Mouse (Mus musculus) layer of hippocampus, adult 8-10 months (tissue): Measurements from ENCODE around the gene Slc34a3. TPM values are rescaled to one million over a fixed set of nuclear protein-coding genes. Genes with fewer than 3 reads are reported as not detected.
"Not testable (repeated sequence)": the region's sequence is repeated elsewhere in the genome, so short reads cannot be mapped to it uniquely, and the experiment has no call there.

Source experiments
- DNase-seq, 2 experiments: peaks; one replicate each; pipeline ENCODE4 v3.0.0; 2022; ENCODE audit warnings: low spot score in 2 of 2
- total RNA-seq, 4 experiments: library from RNA; stranded (reverse); gene quantifications; 2 replicates each; pipeline ENCODE4 v1.2.4; 2022

Slc34a3 gene
- total RNA-seq, result not detected

- no peak for DNase-seq
Observed at GRCm38 (mm10) chr2:25234050-25234449, at the start of gene Slc34a3. TSS of gene Slc34a3 (minus strand) at chr2:25234364.

- DNase-seq, result peak in 1 of 2 experiments; percentile 87
Observed at GRCm38 (mm10) chr2:25278928-25279882, 45.0 kb upstream of the Slc34a3 start.

GRCm38 (mm10) chr2:25273010-25273409, 38.8 kb upstream of the Slc34a3 start:
- no peak for DNase-seq

GRCm38 (mm10) chr2:25272515-25272914, 38.4 kb upstream of the Slc34a3 start:
- no peak for DNase-seq

- DNase-seq, result peak; percentile 95 to 97
Observed at GRCm38 (mm10) chr2:25271827-25272511, 37.8 kb upstream of the Slc34a3 start, which contains the start of the genes Ssna1 and Anapc2. TSS of gene Ssna1 (minus strand) at chr2:25272438. TSS of gene Anapc2 (plus strand) at chr2:25272478.

GRCm38 (mm10) chr2:25267746-25268309, 33.7 kb upstream of the Slc34a3 start:
- no peak for DNase-seq

GRCm38 (mm10) chr2:25267241-25267640, 33.1 kb upstream of the Slc34a3 start:
- DNase-seq, result no peak

GRCm38 (mm10) chr2:25266720-25267119, 32.6 kb upstream of the Slc34a3 start:
- DNase-seq, result peak; percentile 79 to 85

- peak in 1 of 2 experiments; percentile 53 for DNase-seq
Observed at GRCm38 (mm10) chr2:25265897-25266656, 31.9 kb upstream of the Slc34a3 start.

- DNase-seq, result no peak
Observed at GRCm38 (mm10) chr2:25264851-25265250, 30.7 kb upstream of the Slc34a3 start.

GRCm38 (mm10) chr2:25264286-25264660, 30.1 kb upstream of the Slc34a3 start:
- DNase-seq, result no peak

GRCm38 (mm10) chr2:25263623-25264285, 29.6 kb upstream of the Slc34a3 start:
- DNase-seq, result no peak

- no peak for DNase-seq
Observed at GRCm38 (mm10) chr2:25262795-25263622, 28.8 kb upstream of the Slc34a3 start.

GRCm38 (mm10) chr2:25262291-25262767, 28.2 kb upstream of the Slc34a3 start, which contains the start of gene Tprn:
TSS of gene Tprn (plus strand) at chr2:25262618.
- peak; percentile 94 to 97 for DNase-seq

- peak in 1 of 2 experiments; percentile 47 for DNase-seq
Observed at GRCm38 (mm10) chr2:25261870-25262269, 27.7 kb upstream of the Slc34a3 start.

GRCm38 (mm10) chr2:25258887-25259286, 24.7 kb upstream of the Slc34a3 start:
- no peak for DNase-seq

GRCm38 (mm10) chr2:25257250-25257649, 23.1 kb upstream of the Slc34a3 start:
- not testable (repeated sequence) for DNase-seq

GRCm38 (mm10) chr2:25256443-25257109, 22.4 kb upstream of the Slc34a3 start:
- DNase-seq, result not testable (repeated sequence)

- DNase-seq, result peak in 1 of 2 experiments; percentile 78
Observed at GRCm38 (mm10) chr2:25255284-25255779, 21.2 kb upstream of the Slc34a3 start, which contains the start of gene Tmem203. TSS of gene Tmem203 (plus strand) at chr2:25255439.
